Mouse (Mus musculus): ENCODE measurements around the gene Galnt4. TPM values are rescaled to one million over a fixed set of nuclear protein-coding genes. Genes with fewer than 3 reads are reported as not detected.

Galnt4 gene
- polyA plus RNA-seq, 1 experiment: 0.02 TPM

- Histone ChIP-seq H3K4me3 (replicated peaks) (no peak overlapping the region), H3K9me3 (ENCODE audit: control insufficient read depth, low read length) (no peaks in the 10 kb centered on the region)
- TF ChIP-seq GATA1 (IDR thresholded peaks at IDR 0.05; ENCODE audit: low read length) (no peak), TAL1 (IDR thresholded peaks at IDR 0.05; ENCODE audit: low read length) (no peak)
Observed at GRCm38 (mm10) chr10:99118697-99119096, 10.7 kb downstream of the Galnt4 start.

GRCm38 (mm10) chr10:99119471-99119870 is 11.5 kb downstream of the Galnt4 start:
- no peaks in the 10 kb centered on the region for H3K9me3 ChIP-seq (ENCODE audit: control insufficient read depth, low read length)
- TF ChIP-seq TAL1 (IDR thresholded peaks at IDR 0.05; ENCODE audit: low read length): no peak
- no peak for TF ChIP-seq GATA1 (IDR thresholded peaks at IDR 0.05; ENCODE audit: low read length)
- H3K4me3 ChIP-seq (replicated peaks): no peak overlapping the region
- H3K36me3 ChIP-seq (ENCODE audit: control insufficient read depth): no peaks in the 10 kb centered on the region
- H3K4me1 ChIP-seq (ENCODE audit: control insufficient read depth): peaks cover 5% of the 10 kb centered on the region
- H3K27me3 ChIP-seq (ENCODE audit: control insufficient read depth): no peaks in the 10 kb centered on the region

More at GRCm38 (mm10) chr10:99118697-99119096, 10.7 kb downstream of the Galnt4 start:
- peaks cover 5% of the 10 kb centered on the region for H3K4me1 ChIP-seq (ENCODE audit: control insufficient read depth)
- no peaks in the 10 kb centered on the region for H3K36me3 ChIP-seq (ENCODE audit: control insufficient read depth)
- H3K27me3 ChIP-seq (ENCODE audit: control insufficient read depth): no peaks in the 10 kb centered on the region

- Histone ChIP-seq H3K4me1 (ENCODE audit: control insufficient read depth) (no peaks in the 10 kb centered on the region), H3K36me3 (ENCODE audit: control insufficient read depth) (peaks cover 19% of the 10 kb centered on the region), H3K27me3 (ENCODE audit: control insufficient read depth) (no peaks in the 10 kb centered on the region), H3K4me3 (replicated peaks) (no peak within 1 kb of the TSS), H3K9me3 (ENCODE audit: control insufficient read depth, low read length) (no peaks in the 10 kb centered on the region)
- TF ChIP-seq TAL1 (IDR thresholded peaks at IDR 0.05; ENCODE audit: low read length): no peak
- no peak for TF ChIP-seq GATA1 (IDR thresholded peaks at IDR 0.05; ENCODE audit: low read length)
Observed at GRCm38 (mm10) chr10:99126225-99126624, 18.3 kb downstream of the Galnt4 start, which contains the start of gene Phxr2. Gene Phxr2 (minus strand): TSS chr10:99126325.

- TF ChIP-seq TAL1 (IDR thresholded peaks at IDR 0.05; ENCODE audit: low read length) (no peak), GATA1 (IDR thresholded peaks at IDR 0.05; ENCODE audit: low read length) (no peak)
- Histone ChIP-seq H3K36me3 (ENCODE audit: control insufficient read depth) (peaks cover 21% of the 10 kb centered on the region), H3K4me1 (ENCODE audit: control insufficient read depth) (no peaks in the 10 kb centered on the region), H3K9me3 (ENCODE audit: control insufficient read depth, low read length) (no peaks in the 10 kb centered on the region), H3K4me3 (replicated peaks) (no peak overlapping the region), H3K27me3 (ENCODE audit: control insufficient read depth) (no peaks in the 10 kb centered on the region)
Observed at GRCm38 (mm10) chr10:99126954-99127353, 19.0 kb downstream of the Galnt4 start.

- Histone ChIP-seq H3K27me3 (ENCODE audit: control insufficient read depth) (no peaks in the 10 kb centered on the region), H3K4me3 (replicated peaks) (no peak overlapping the region), H3K4me1 (ENCODE audit: control insufficient read depth) (no peaks in the 10 kb centered on the region), H3K9me3 (ENCODE audit: control insufficient read depth, low read length) (no peaks in the 10 kb centered on the region), H3K36me3 (ENCODE audit: control insufficient read depth) (peaks cover 23% of the 10 kb centered on the region)
- TF ChIP-seq GATA1 (IDR thresholded peaks at IDR 0.05; ENCODE audit: low read length) (no peak), TAL1 (IDR thresholded peaks at IDR 0.05; ENCODE audit: low read length) (no peak)
Observed at GRCm38 (mm10) chr10:99127691-99128261, 19.8 kb downstream of the Galnt4 start.

- no peak overlapping the region for H3K4me3 ChIP-seq (replicated peaks)
- H3K36me3 ChIP-seq (ENCODE audit: control insufficient read depth): peaks cover 23% of the 10 kb centered on the region
- TF ChIP-seq TAL1 (IDR thresholded peaks at IDR 0.05; ENCODE audit: low read length) (no peak), GATA1 (IDR thresholded peaks at IDR 0.05; ENCODE audit: low read length) (no peak)
Observed at GRCm38 (mm10) chr10:99130611-99131010, 22.7 kb downstream of the Galnt4 start.

GRCm38 (mm10) chr10:99131298-99131697 is 23.3 kb downstream of the Galnt4 start:
- Histone ChIP-seq H3K4me3 (replicated peaks) (no peak overlapping the region), H3K4me1 (ENCODE audit: control insufficient read depth) (no peaks in the 10 kb centered on the region), H3K9me3 (ENCODE audit: control insufficient read depth, low read length) (no peaks in the 10 kb centered on the region), H3K36me3 (ENCODE audit: control insufficient read depth) (peaks cover 20% of the 10 kb centered on the region), H3K27me3 (ENCODE audit: control insufficient read depth) (no peaks in the 10 kb centered on the region)
- no peak for TF ChIP-seq GATA1 (IDR thresholded peaks at IDR 0.05; ENCODE audit: low read length)
- no peak for TF ChIP-seq TAL1 (IDR thresholded peaks at IDR 0.05; ENCODE audit: low read length)

More at GRCm38 (mm10) chr10:99130611-99131010, 22.7 kb downstream of the Galnt4 start:
- Histone ChIP-seq H3K27me3 (ENCODE audit: control insufficient read depth) (no peaks in the 10 kb centered on the region), H3K4me1 (ENCODE audit: control insufficient read depth) (no peaks in the 10 kb centered on the region), H3K9me3 (ENCODE audit: control insufficient read depth, low read length) (no peaks in the 10 kb centered on the region)

- Histone ChIP-seq H3K9me3 (ENCODE audit: control insufficient read depth, low read length) (no peaks in the 10 kb centered on the region), H3K4me1 (ENCODE audit: control insufficient read depth) (no peaks in the 10 kb centered on the region), H3K27me3 (ENCODE audit: control insufficient read depth) (no peaks in the 10 kb centered on the region), H3K36me3 (ENCODE audit: control insufficient read depth) (peaks cover 16% of the 10 kb centered on the region), H3K4me3 (replicated peaks) (no peak overlapping the region)
- TF ChIP-seq GATA1 (IDR thresholded peaks at IDR 0.05; ENCODE audit: low read length): no peak
- no peak for TF ChIP-seq TAL1 (IDR thresholded peaks at IDR 0.05; ENCODE audit: low read length)
Observed at GRCm38 (mm10) chr10:99132189-99132588, 24.2 kb downstream of the Galnt4 start.

- Histone ChIP-seq H3K36me3 (ENCODE audit: control insufficient read depth) (peaks cover 16% of the 10 kb centered on the region), H3K9me3 (ENCODE audit: control insufficient read depth, low read length) (no peaks in the 10 kb centered on the region), H3K4me1 (ENCODE audit: control insufficient read depth) (no peaks in the 10 kb centered on the region), H3K4me3 (replicated peaks) (no peak overlapping the region), H3K27me3 (ENCODE audit: control insufficient read depth) (no peaks in the 10 kb centered on the region)
- no peak for TF ChIP-seq TAL1 (IDR thresholded peaks at IDR 0.05; ENCODE audit: low read length)
- no peak for TF ChIP-seq GATA1 (IDR thresholded peaks at IDR 0.05; ENCODE audit: low read length)
Observed at GRCm38 (mm10) chr10:99132595-99133272, 24.8 kb downstream of the Galnt4 start.
